Mouse (Mus musculus) natural killer cell, adult 2 months (primary cell): ENCODE measurements around the gene Gm20911.
"Not testable (repeated sequence)": the region's sequence is repeated elsewhere in the genome, so short reads cannot be mapped to it uniquely, and the experiment has no call there.

Experiments used
- DNase-seq, 2 experiments: peaks; one replicate each; pipeline ENCODE4 v3.0.0; 2022; ENCODE audit warnings: low spot score in 2 of 2

Gene Gm20911

GRCm38 (mm10) chrY:81457707-81458106 is at the start of gene Gm20911:
Gm20911 (plus strand) TSS chrY:81458007.
- not testable (repeated sequence) for DNase-seq
